Mouse (Mus musculus) myocyte (in vitro differentiated cells): ENCODE data around the gene Dusp5.

Source experiments
- CEBPB ChIP-seq: IDR thresholded peaks from 2 replicates; pipeline ENCODE4 v1.6.1; 2011; ENCODE audit warnings: mild to moderate bottlenecking, moderate library complexity; ENCODE audit not compliant: poor library complexity, insufficient read depth, severe bottlenecking
- E2F4 ChIP-seq: IDR thresholded peaks from one replicate; pipeline ENCODE4 v1.6.1; 2011; ENCODE audit warnings: mild to moderate bottlenecking, control low read depth, moderate library complexity; ENCODE audit not compliant: insufficient read depth
- MAX ChIP-seq: IDR thresholded peaks from one replicate; pipeline ENCODE4 v1.6.1; 2011; ENCODE audit warnings: low read depth, mild to moderate bottlenecking, control low read depth
- MYOG ChIP-seq, 3 experiments: IDR thresholded peaks; one replicate each; pipeline ENCODE4 v1.6.1; 2011; ENCODE audit warnings: control low read depth in 2 of 3, low read depth in 2 of 3, mild to moderate bottlenecking in 2 of 3; ENCODE audit not compliant: insufficient read length in 2 of 3, control insufficient read depth in 1 of 3, insufficient read depth in 1 of 3
- POLR2A ChIP-seq: IDR thresholded peaks from one replicate; pipeline ENCODE4 v1.6.1; 2011; ENCODE audit warnings: low read depth, mild to moderate bottlenecking, control low read depth, moderate library complexity; ENCODE audit not compliant: insufficient read length
- POLR2AphosphoS2 ChIP-seq: IDR thresholded peaks from one replicate; pipeline ENCODE4 v1.6.1; 2011; ENCODE audit warnings: low read depth, control low read depth; ENCODE audit not compliant: insufficient read length
- REST ChIP-seq: IDR thresholded peaks from one replicate; pipeline ENCODE4 v1.6.1; 2011; ENCODE audit warnings: mild to moderate bottlenecking, control low read depth, moderate library complexity; ENCODE audit not compliant: insufficient read depth, insufficient read length
- SRF ChIP-seq: IDR thresholded peaks from one replicate; pipeline ENCODE4 v1.6.1; 2011; ENCODE audit warnings: low read depth; ENCODE audit not compliant: control insufficient read depth, insufficient read length
- TCF12 ChIP-seq: IDR thresholded peaks from one replicate; pipeline ENCODE4 v1.6.1; 2011; ENCODE audit warnings: mild to moderate bottlenecking, control low read depth; ENCODE audit not compliant: poor library complexity, insufficient read depth, severe bottlenecking
- USF1 ChIP-seq: IDR thresholded peaks from one replicate; pipeline ENCODE4 v1.6.1; 2011; ENCODE audit warnings: low read depth, mild to moderate bottlenecking, control low read depth, moderate library complexity

GRCm38 (mm10) chr19:53547597-53547996 is 18.7 kb downstream of the Dusp5 start:
- TF ChIP-seq MYOG (IDR thresholded peaks at IDR 0.05; ENCODE audit: control insufficient read depth in 1 of 3, insufficient read depth in 1 of 3, insufficient read length in 2 of 3, low read depth in 2 of 3) (no peak), TCF12 (no peak), POLR2A (no peak), MAX (no peak), POLR2AphosphoS2 (no peak), USF1 (no peak), REST (no peak), CEBPB (no peak), SRF (no peak), E2F4 (no peak)
